Mouse (Mus musculus): ENCODE measurements around the gene Rita1. TPM values are rescaled to one million over a fixed set of nuclear protein-coding genes. Genes with fewer than 3 reads are reported as not detected.

The Rita1 gene
- polyA plus RNA-seq, 1 experiment from 2014 or later, result 9.3 TPM

- H3K4me2 ChIP-seq (replicated peaks; ENCODE audit: low read depth, low read length), result peak overlapping the region; percentile 93
- no peak for DNase-seq (ENCODE audit: low spot score)
- no peak for ATAC-seq (ENCODE audit: low FRiP score)
- H3K4me3 ChIP-seq (ENCODE audit: low read depth, low read length), result peak overlapping the region; percentile 68
- H3K9me3 ChIP-seq (ENCODE audit: control insufficient read depth, low read length), result no peaks in the 10 kb centered on the region
- no peak overlapping the region for H3K27ac ChIP-seq (ENCODE audit: low read depth, low read length)
- H3K27me3 ChIP-seq (ENCODE audit: control insufficient read depth, insufficient read depth, low read length), result no peaks in the 10 kb centered on the region
- H3K4me1 ChIP-seq (replicated peaks; ENCODE audit: control insufficient read depth, insufficient read depth, low read length), result peaks cover 9% of the 10 kb centered on the region
- no peaks in the 10 kb centered on the region; the same call in 1 of the 2 replicates for H3K36me3 ChIP-seq (ENCODE audit: control insufficient read depth, insufficient read depth, low read length)
- H3K9ac ChIP-seq (ENCODE audit: low read depth, low read length), result peak overlapping the region; percentile 69; the same call in 1 of the 2 replicates
- WGBS, result 57% methylated on average over 8 of the region's 8 CpGs
Observed at GRCm38 (mm10) chr5:120611416-120611815, 973 bp downstream of the Rita1 start.

- Histone ChIP-seq H3K36me3 (ENCODE audit: control insufficient read depth, insufficient read depth, low read length) (no peaks in the 10 kb centered on the region; the same call in 1 of the 2 replicates), H3K27me3 (ENCODE audit: control insufficient read depth, insufficient read depth, low read length) (no peaks in the 10 kb centered on the region), H3K4me3 (ENCODE audit: low read depth, low read length) (no peak overlapping the region), H3K4me1 (replicated peaks; ENCODE audit: control insufficient read depth, insufficient read depth, low read length) (peaks cover 9% of the 10 kb centered on the region), H3K9me3 (ENCODE audit: control insufficient read depth, low read length) (no peaks in the 10 kb centered on the region), H3K9ac (ENCODE audit: low read depth, low read length) (no peak overlapping the region), H3K4me2 (replicated peaks; ENCODE audit: low read depth, low read length) (no peak overlapping the region), H3K27ac (ENCODE audit: low read depth, low read length) (no peak overlapping the region)
- DNase-seq (ENCODE audit: low spot score), result no peak
- ATAC-seq (ENCODE audit: low FRiP score), result no peak
- WGBS, result 93% methylated on average over 5 of the region's 5 CpGs
Observed at GRCm38 (mm10) chr5:120610906-120611305, 1.5 kb downstream of the Rita1 start.

DNA sequence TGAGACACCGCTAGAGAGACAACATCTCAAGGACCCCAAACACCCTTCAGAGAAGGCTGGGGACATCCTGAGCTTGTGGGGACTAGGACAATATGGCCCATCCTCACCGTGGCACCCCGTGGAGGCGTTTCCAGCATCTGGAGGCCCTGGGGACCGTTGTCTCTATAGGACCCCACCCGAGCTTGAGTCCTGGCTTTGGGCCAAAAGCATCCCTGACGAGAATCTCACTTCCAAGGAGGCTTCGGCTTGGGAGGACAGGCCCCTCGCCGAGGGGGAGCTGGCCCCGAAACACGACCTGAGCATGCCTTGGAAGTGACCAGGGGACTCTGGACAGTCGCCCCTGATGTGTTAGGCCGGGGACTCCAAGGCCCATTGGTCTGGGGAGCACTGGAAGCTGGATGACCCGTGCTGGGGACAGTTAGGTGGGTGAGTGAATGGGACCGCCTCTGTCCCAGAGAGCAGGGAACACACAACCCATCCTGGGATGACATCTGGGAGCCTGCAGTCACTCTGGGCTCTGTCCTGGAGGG, 3.1 kb downstream of the Rita1 start:
- Histone ChIP-seq H3K27me3 (ENCODE audit: control insufficient read depth, insufficient read depth, low read length) (no peaks in the 10 kb centered on the region), H3K9ac (ENCODE audit: low read depth, low read length) (no peak overlapping the region), H3K36me3 (ENCODE audit: control insufficient read depth, insufficient read depth, low read length) (no peaks in the 10 kb centered on the region), H3K4me1 (replicated peaks; ENCODE audit: control insufficient read depth, insufficient read depth, low read length) (peaks cover 9% of the 10 kb centered on the region), H3K4me2 (replicated peaks; ENCODE audit: low read depth, low read length) (no peak overlapping the region), H3K9me3 (ENCODE audit: control insufficient read depth, low read length) (no peaks in the 10 kb centered on the region), H3K4me3 (ENCODE audit: low read depth, low read length) (no peak overlapping the region), H3K27ac (ENCODE audit: low read depth, low read length) (no peak overlapping the region)
- ATAC-seq (ENCODE audit: low FRiP score), result no peak
- DNase-seq (ENCODE audit: low spot score), result no peak
- WGBS, result 87% methylated on average over 16 of the region's 16 CpGs

DNA sequence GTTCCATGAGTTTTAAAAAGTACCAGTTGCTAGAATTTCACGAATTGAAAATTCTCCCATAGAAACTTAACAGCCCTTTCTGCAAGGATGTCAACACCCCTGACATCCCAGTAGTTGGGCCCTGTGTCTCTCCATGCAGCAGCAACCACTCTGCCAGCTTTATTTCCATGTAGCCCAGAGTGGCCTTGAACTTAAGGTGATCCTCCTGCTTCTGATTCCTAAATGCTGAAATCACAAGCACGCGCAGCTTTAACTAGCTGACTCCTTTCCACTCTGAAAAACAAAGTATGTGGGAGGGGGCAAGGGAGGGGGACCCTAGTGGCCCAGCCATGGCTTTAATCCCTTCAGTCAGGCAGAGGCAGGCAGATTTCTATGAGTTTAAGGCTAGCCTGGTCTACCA, 5.1 kb downstream of the Rita1 start:
- WGBS, result 81% methylated on average over 3 of the region's 3 CpGs
- Histone ChIP-seq H3K4me1 (replicated peaks; ENCODE audit: control insufficient read depth, insufficient read depth, low read length) (peaks cover 5% of the 10 kb centered on the region), H3K4me3 (ENCODE audit: low read depth, low read length) (no peak overlapping the region), H3K9me3 (ENCODE audit: control insufficient read depth, low read length) (no peaks in the 10 kb centered on the region), H3K9ac (ENCODE audit: low read depth, low read length) (no peak overlapping the region), H3K36me3 (ENCODE audit: control insufficient read depth, insufficient read depth, low read length) (no peaks in the 10 kb centered on the region), H3K27ac (ENCODE audit: low read depth, low read length) (no peak overlapping the region), H3K27me3 (ENCODE audit: control insufficient read depth, insufficient read depth, low read length) (no peaks in the 10 kb centered on the region), H3K4me2 (replicated peaks; ENCODE audit: low read depth, low read length) (no peak overlapping the region)
- DNase-seq (ENCODE audit: low spot score), result no peak
- ATAC-seq (ENCODE audit: low FRiP score), result no peak

GRCm38 (mm10) chr5:120606590-120607200, 5.7 kb downstream of the Rita1 start:
- Histone ChIP-seq H3K36me3 (ENCODE audit: control insufficient read depth, insufficient read depth, low read length) (no peaks in the 10 kb centered on the region), H3K9ac (ENCODE audit: low read depth, low read length) (no peak overlapping the region), H3K4me1 (replicated peaks; ENCODE audit: control insufficient read depth, insufficient read depth, low read length) (peaks cover 5% of the 10 kb centered on the region), H3K9me3 (ENCODE audit: control insufficient read depth, low read length) (no peaks in the 10 kb centered on the region), H3K27ac (ENCODE audit: low read depth, low read length) (no peak overlapping the region), H3K4me3 (ENCODE audit: low read depth, low read length) (no peak overlapping the region), H3K4me2 (replicated peaks; ENCODE audit: low read depth, low read length) (no peak overlapping the region), H3K27me3 (ENCODE audit: control insufficient read depth, insufficient read depth, low read length) (no peaks in the 10 kb centered on the region)
- ATAC-seq (ENCODE audit: low FRiP score), result no peak
- DNase-seq (ENCODE audit: low spot score), result no peak
- 67% methylated on average over 23 of the region's 25 CpGs for WGBS

DNA sequence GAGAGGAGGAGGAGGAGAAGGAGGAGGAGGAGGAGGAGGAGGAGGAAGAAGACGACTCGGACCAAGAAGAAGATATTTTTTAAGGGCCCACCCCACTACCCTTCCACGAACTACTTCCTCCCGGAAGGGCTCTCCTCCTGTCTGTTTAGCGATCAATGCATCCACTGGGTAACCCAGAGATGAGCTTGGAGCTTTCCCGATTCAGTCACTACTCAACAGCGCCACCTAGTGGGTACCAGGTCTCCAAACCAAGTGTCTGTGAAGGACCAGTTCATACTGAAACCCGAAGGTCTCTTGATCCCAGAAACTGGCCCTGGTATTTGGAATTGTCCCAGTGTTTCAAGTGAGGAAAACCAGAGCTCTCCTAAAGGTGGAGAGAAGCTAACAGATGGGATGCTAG, 6.7 kb downstream of the Rita1 start:
- peak; percentile 70 for ATAC-seq (ENCODE audit: low FRiP score)

GRCm38 (mm10) chr5:120605241-120605661, 7.1 kb downstream of the Rita1 start:
- H3K27ac ChIP-seq (ENCODE audit: low read depth, low read length), result no peak overlapping the region
- ATAC-seq (ENCODE audit: low FRiP score), result peak; percentile 53
- no peaks in the 10 kb centered on the region for H3K36me3 ChIP-seq (ENCODE audit: control insufficient read depth, insufficient read depth, low read length)
- peak; percentile 47 for DNase-seq (ENCODE audit: low spot score)
- no peaks in the 10 kb centered on the region for H3K9me3 ChIP-seq (ENCODE audit: control insufficient read depth, low read length)
- H3K4me3 ChIP-seq (ENCODE audit: low read depth, low read length), result peak overlapping the region; percentile 14
- H3K27me3 ChIP-seq (ENCODE audit: control insufficient read depth, insufficient read depth, low read length), result no peaks in the 10 kb centered on the region
- no peaks in the 10 kb centered on the region; the same call in 1 of the 2 replicates for H3K4me1 ChIP-seq (replicated peaks; ENCODE audit: control insufficient read depth, insufficient read depth, low read length)
- no peak overlapping the region for H3K9ac ChIP-seq (ENCODE audit: low read depth, low read length)
- peak overlapping the region; percentile 44 for H3K4me2 ChIP-seq (replicated peaks; ENCODE audit: low read depth, low read length)
- WGBS, result 1% methylated on average over 10 of the region's 10 CpGs

More for the DNA sequence above, 6.7 kb downstream of the Rita1 start:
- Histone ChIP-seq H3K27me3 (ENCODE audit: control insufficient read depth, insufficient read depth, low read length) (no peaks in the 10 kb centered on the region), H3K9me3 (ENCODE audit: control insufficient read depth, low read length) (no peaks in the 10 kb centered on the region), H3K36me3 (ENCODE audit: control insufficient read depth, insufficient read depth, low read length) (no peaks in the 10 kb centered on the region), H3K9ac (ENCODE audit: low read depth, low read length) (no peak overlapping the region), H3K4me1 (replicated peaks; ENCODE audit: control insufficient read depth, insufficient read depth, low read length) (no peaks in the 10 kb centered on the region; the same call in 1 of the 2 replicates), H3K4me3 (ENCODE audit: low read depth, low read length) (peak overlapping the region; percentile 14), H3K4me2 (replicated peaks; ENCODE audit: low read depth, low read length) (peak overlapping the region; percentile 44), H3K27ac (ENCODE audit: low read depth, low read length) (no peak overlapping the region)
- 4% methylated on average over 6 of the region's 8 CpGs for WGBS
- DNase-seq (ENCODE audit: low spot score), result peak; percentile 96

GRCm38 (mm10) chr5:120604839-120605238, 7.5 kb downstream of the Rita1 start:
- 3% methylated on average over 6 of the region's 6 CpGs for WGBS
- DNase-seq (ENCODE audit: low spot score), result peak; percentile 93
- no peaks in the 10 kb centered on the region; the same call in 1 of the 2 replicates for H3K4me1 ChIP-seq (replicated peaks; ENCODE audit: control insufficient read depth, insufficient read depth, low read length)
- no peaks in the 10 kb centered on the region for H3K36me3 ChIP-seq (ENCODE audit: control insufficient read depth, insufficient read depth, low read length)
- no peaks in the 10 kb centered on the region for H3K27me3 ChIP-seq (ENCODE audit: control insufficient read depth, insufficient read depth, low read length)
- H3K4me2 ChIP-seq (replicated peaks; ENCODE audit: low read depth, low read length), result peak overlapping the region; percentile 44
- H3K4me3 ChIP-seq (ENCODE audit: low read depth, low read length), result peak overlapping the region; percentile 14; the same call in 1 of the 2 replicates
- H3K9me3 ChIP-seq (ENCODE audit: control insufficient read depth, low read length), result no peaks in the 10 kb centered on the region
- no peak overlapping the region for H3K9ac ChIP-seq (ENCODE audit: low read depth, low read length)
- H3K27ac ChIP-seq (ENCODE audit: low read depth, low read length), result no peak overlapping the region
- peak; percentile 46; the same call in 1 of the 2 replicates for ATAC-seq (ENCODE audit: low FRiP score)

GRCm38 (mm10) chr5:120603515-120603914, 8.9 kb downstream of the Rita1 start:
- DNase-seq (ENCODE audit: low spot score) (no peak), ATAC-seq (ENCODE audit: low FRiP score) (no peak)
- no peaks in the 10 kb centered on the region for H3K27me3 ChIP-seq (ENCODE audit: control insufficient read depth, insufficient read depth, low read length)
- 53% methylated on average over 7 of the region's 7 CpGs for WGBS
- H3K9ac ChIP-seq (ENCODE audit: low read depth, low read length), result no peak overlapping the region
- no peaks in the 10 kb centered on the region; the same call in 1 of the 2 replicates for H3K4me1 ChIP-seq (replicated peaks; ENCODE audit: control insufficient read depth, insufficient read depth, low read length)
- H3K36me3 ChIP-seq (ENCODE audit: control insufficient read depth, insufficient read depth, low read length), result no peaks in the 10 kb centered on the region
- H3K4me2 ChIP-seq (replicated peaks; ENCODE audit: low read depth, low read length), result no peak overlapping the region
- no peak overlapping the region for H3K4me3 ChIP-seq (ENCODE audit: low read depth, low read length)
- no peaks in the 10 kb centered on the region for H3K9me3 ChIP-seq (ENCODE audit: control insufficient read depth, low read length)
- no peak overlapping the region for H3K27ac ChIP-seq (ENCODE audit: low read depth, low read length)
